Mouse (Mus musculus) hematopoietic multipotent progenitor cell, adult 10-12 weeks (in vitro differentiated cells): ENCODE results near the gene Olfr700. TPM values are rescaled to one million over a fixed set of nuclear protein-coding genes. Genes with fewer than 3 reads are reported as not detected.

Source experiments
- polyA plus RNA-seq: library from polyadenylated mRNA; stranded (reverse); fragments of >175 nt; gene quantifications from 2 replicates; pipeline ENCODE4 v1.2.3, GENCODE M21; 2012; ENCODE audit warnings: low replicate concordance

The Olfr700 gene
- not detected in 2 replicates for polyA plus RNA-seq

DNA sequence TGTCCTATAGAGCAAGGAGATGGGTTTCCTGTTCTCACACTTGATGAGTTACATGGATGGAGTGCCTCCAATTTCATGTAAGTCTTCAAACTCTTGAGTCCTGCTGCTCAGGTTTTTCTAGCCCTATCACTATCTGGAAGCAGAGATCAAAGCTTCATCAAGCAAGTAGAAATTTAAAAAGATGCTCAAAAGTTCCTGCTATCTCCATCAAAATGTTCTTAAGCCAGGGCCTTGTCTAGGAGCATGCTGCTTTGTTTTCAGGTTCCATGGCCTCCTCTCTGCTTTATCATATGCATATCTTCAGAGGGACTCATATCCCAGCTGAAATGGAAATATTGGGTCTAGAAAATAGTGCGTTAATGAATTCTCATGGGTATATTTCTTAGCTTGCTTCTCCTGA lies at the start of gene Olfr700:
Olfr700 (minus strand) TSS at position 101 of the 400 bp plus-strand sequence.

GRCm38 (mm10) chr7:106843060-106843459 lies 34.4 kb upstream of the Olfr700 start, which contains the start of gene Olfr703:
Olfr703 (plus strand) TSS chr7:106843360.

DNA sequence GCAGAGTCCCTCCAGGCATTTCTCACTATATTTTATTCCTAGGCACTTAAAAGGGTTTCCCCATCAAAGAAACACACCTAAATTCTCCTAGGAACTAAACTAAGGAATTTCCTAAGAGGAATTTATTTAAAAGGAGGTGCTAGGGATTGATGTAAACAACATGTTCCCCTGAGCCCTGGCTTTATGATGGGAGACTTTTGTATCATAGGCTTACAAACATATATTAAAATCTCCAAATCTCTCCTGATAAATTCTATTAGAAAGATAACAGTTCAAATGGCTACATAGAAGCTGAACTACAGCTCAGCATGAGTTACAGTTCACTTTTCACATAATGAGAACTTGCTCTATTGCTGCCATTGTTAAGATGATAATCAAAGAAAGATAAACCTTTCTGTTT lies 25.2 kb upstream of the Olfr700 start, which contains the start of gene Olfr702:
Olfr702 (minus strand) TSS at position 101 of the 400 bp plus-strand sequence.

GRCm38 (mm10) chr7:106813829-106814228 lies 5.2 kb upstream of the Olfr700 start, which contains the start of gene Olfr701:
Olfr701 (plus strand) TSS chr7:106814129.

GRCm38 (mm10) chr7:106793098-106793497 lies 15.5 kb downstream of the Olfr700 start, which contains the start of gene Olfr699:
Olfr699 (minus strand) TSS chr7:106793198.

Other genes starting within 250 kb of the Olfr700 start
- gene Olfr693, start 128.2 kb downstream of the Olfr700 start, polyA plus RNA-seq: not detected in 2 replicates
- not detected in 2 replicates for gene Olfr694, start 117.0 kb downstream of the Olfr700 start, polyA plus RNA-seq
- gene Olfr695, start 92.4 kb downstream of the Olfr700 start, polyA plus RNA-seq: not detected in 2 replicates
- gene Olfr697, start 66.4 kb downstream of the Olfr700 start, polyA plus RNA-seq: not detected in 2 replicates
- not detected in 2 replicates for gene Olfr698, start 53.4 kb downstream of the Olfr700 start, polyA plus RNA-seq
- not detected in 2 replicates for gene Olfr699, start 15.6 kb downstream of the Olfr700 start, polyA plus RNA-seq
- not detected in 2 replicates for gene Olfr701, start 5.3 kb upstream of the Olfr700 start, polyA plus RNA-seq
- not detected in 2 replicates for gene Olfr702, start 25.1 kb upstream of the Olfr700 start, polyA plus RNA-seq
- gene Olfr703, start 34.5 kb upstream of the Olfr700 start, polyA plus RNA-seq: not detected in 2 replicates
- not detected in 2 replicates for gene Olfr704, start 54.4 kb upstream of the Olfr700 start, polyA plus RNA-seq
- gene Olfr705, start 68.1 kb upstream of the Olfr700 start, polyA plus RNA-seq: not detected in 2 replicates
- gene Olfr706, start 79.3 kb upstream of the Olfr700 start, polyA plus RNA-seq: not detected in 2 replicates
- not detected in 2 replicates for gene Olfr707, start 92.4 kb upstream of the Olfr700 start, polyA plus RNA-seq
- not detected in 2 replicates for gene Olfr1532-ps1, start 99.2 kb upstream of the Olfr700 start, polyA plus RNA-seq
- not detected in 2 replicates for gene Olfr709-ps1, start 123.4 kb upstream of the Olfr700 start, polyA plus RNA-seq
- not detected in 2 replicates for gene Olfr710, start 139.5 kb upstream of the Olfr700 start, polyA plus RNA-seq
- 0.03 TPM in 1 of 2 replicates, not detected in the other for gene Olfr6, start 155.1 kb upstream of the Olfr700 start, polyA plus RNA-seq
- not detected in 2 replicates for gene Olfr711, start 166.6 kb upstream of the Olfr700 start, polyA plus RNA-seq
- gene Olfr2, start 197.2 kb upstream of the Olfr700 start, polyA plus RNA-seq: not detected in 2 replicates
- not detected in 2 replicates for gene Olfr713, start 222.3 kb upstream of the Olfr700 start, polyA plus RNA-seq